Mouse (Mus musculus) liver, postnatal 0 days (tissue): ENCODE measurements around the gene Shroom2.

Source experiments
- CTCF ChIP-seq: sonication (generic); IDR thresholded peaks from 2 replicates; pipeline ENCODE4 v1.5.1; 2016; ENCODE audit warnings: antibody characterized with exemption, low read depth
- EP300 ChIP-seq: IDR thresholded peaks from 2 replicates; pipeline ENCODE4 v1.6.1; 2016; ENCODE audit warnings: antibody characterized with exemption, low read depth, mild to moderate bottlenecking

GRCm38 (mm10) chrX:152781720-152782403 lies 12.6 kb upstream of the Shroom2 start, which contains the start of gene Gpr143:
- no peak for TF ChIP-seq EP300
- TF ChIP-seq CTCF: no peak
